Mouse (Mus musculus): ENCODE measurements around the gene Tex52.
"Not testable (repeated sequence)": the region's sequence is repeated elsewhere in the genome, so short reads cannot be mapped to it uniquely, and the experiment has no call there.

The Tex52 gene

GRCm38 (mm10) chr6:128380594-128381167 lies 5.4 kb downstream of the Tex52 start:
- not testable (repeated sequence) for DNase-seq (ENCODE audit: low spot score in 2 of 2)

DNA sequence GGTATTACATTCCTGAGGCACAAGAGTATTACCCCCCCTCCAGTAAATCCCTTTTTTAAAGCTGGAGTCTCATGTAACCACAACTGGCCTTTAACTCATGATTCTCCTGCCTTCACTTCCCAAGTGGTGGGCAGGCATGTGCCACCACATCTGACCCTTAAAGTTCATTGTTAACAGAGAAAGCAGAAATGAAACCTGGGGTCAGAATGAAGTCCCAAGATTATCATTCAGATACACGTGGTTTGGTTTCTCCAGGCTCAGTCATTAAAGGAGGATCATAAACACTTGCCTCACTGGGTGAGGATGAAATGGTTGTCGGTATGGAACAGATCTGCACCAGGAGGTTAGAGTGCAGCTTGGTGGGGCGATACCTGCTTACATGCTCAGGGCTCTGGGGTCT lies 6.0 kb downstream of the Tex52 start:
- DNase-seq (ENCODE audit: low spot score in 2 of 2) = no peak

DNA sequence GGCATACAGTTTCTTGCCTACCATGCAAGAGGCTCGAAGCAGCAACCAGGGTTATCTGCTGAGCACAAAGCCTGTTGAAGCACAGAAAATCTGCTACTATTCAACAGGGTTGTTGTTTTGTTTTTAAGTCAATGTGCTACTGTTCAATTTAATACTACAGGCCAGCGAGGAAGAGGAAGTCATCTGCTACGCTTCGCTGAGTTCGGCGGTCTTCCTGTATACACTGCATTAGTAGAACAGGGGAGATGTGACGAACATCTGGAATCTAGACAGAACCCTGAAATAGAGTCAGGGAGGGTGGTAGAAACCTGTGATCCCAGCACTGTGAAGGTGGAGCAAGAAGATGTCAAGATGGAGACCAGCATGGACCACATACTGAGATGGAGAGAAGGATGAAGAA lies 8.5 kb downstream of the Tex52 start:
- DNase-seq (ENCODE audit: low spot score in 2 of 2) = no peak

- DNase-seq (ENCODE audit: low spot score in 2 of 2) = no peak
These were observed 9.8 kb downstream of the Tex52 start for GRCm38 (mm10) chr6:128385026-128385425.

GRCm38 (mm10) chr6:128389185-128389584 lies 13.9 kb downstream of the Tex52 start:
- DNase-seq (ENCODE audit: low spot score in 2 of 2) = no peak

DNA sequence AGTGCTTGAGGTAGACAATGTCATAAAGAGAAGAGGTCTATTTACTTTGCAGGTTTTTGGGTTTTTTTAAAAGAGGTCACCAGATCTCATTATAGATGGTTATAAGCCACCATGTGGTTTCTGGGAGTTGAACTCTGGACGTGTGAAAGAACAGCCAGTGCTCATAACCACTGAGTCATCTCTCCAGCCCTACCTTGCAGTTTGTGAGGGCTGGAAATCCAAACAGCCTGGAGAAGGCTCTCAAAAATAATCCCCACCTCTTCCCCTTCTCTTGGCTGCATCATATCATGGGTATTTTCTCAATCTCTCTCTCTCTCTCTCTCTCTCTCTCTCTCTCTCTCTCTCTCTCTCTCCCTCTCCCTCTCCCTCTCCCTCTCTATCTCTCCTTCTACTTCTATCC lies 15.4 kb downstream of the Tex52 start:
- DNase-seq (ENCODE audit: low spot score in 2 of 2) = no peak

DNA sequence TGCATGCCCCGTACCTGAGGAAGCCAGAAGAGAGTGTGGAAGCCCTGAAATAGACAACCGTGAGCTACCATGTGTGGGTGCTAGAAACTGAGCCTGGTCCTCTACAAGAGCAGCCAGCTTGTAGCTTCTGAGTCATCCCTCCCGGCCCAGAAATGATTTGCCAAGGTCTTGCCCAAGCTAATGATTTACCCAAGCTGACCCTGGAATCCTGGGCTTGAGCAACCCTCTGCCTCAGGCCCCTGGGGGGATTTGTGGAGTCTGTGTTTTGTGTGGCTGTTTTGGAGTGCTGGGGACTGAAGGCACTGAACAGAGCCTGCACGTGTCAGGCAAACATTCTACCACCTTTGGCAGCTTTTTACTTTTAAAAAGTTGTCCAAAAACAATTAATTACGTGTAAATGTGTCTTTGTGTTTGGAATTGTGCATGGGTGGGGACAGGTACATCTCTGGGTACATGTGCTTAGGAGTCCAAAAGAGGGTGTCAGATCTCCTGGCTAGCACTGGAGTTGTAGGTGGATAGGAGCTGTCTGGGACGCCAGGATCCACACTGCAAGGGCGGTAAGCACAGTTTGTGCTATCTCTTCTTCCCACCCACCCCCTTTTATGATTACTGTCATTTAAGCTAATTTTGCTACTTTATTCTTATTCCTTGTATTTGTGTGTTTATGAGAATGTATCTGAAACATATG lies 22.5 kb downstream of the Tex52 start:
- DNase-seq (ENCODE audit: low spot score in 2 of 2) = peak in 1 of 2 experiments; percentile 51

DNA sequence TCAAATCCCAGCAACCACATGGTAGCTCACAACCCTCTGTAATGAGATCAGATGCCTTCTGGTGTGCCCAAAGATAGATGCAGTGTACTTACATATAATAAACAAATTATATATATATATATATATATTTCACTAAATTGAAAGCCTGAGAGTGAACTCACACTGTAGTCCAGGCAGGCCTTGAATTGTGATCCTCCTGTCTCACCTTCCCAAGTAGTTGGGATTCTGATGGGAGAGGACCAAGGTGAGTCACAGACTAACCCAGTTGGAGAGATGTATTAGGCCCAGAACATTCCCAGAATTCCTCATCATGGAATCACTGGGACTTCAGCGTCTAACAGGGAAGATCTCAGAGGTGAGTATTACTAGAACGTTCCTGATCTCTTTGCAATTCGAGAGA lies 23.7 kb downstream of the Tex52 start, which contains the start of gene Nrip2:
Nrip2 (plus strand) TSS at position 301 of the 400 bp plus-strand sequence.
- DNase-seq (ENCODE audit: low spot score in 2 of 2) = no peak

- DNase-seq (ENCODE audit: low spot score in 2 of 2) = no peak
These were observed 24.3 kb downstream of the Tex52 start for GRCm38 (mm10) chr6:128399421-128400185.

DNA sequence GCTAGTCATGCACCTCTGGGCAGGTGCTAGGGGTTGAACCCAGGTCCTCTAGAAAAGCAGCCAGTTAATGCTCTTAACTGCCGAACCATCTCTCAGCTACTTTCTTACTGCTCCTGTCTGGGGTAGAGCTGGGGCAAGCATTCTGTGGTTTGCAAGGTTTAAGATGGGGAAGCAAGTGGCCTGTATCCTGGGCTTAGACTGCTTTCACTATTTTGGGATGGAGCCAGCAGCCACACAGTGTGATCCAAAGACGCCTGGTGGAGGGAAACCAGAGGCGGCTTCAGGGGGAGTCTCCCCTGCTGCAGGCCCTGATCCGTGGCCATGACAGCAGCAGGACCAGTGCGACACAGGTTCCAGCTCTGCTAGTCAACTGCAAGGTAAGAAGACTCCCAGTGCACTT lies 29.5 kb downstream of the Tex52 start:
- no peak for DNase-seq (ENCODE audit: low spot score in 2 of 2)

DNA sequence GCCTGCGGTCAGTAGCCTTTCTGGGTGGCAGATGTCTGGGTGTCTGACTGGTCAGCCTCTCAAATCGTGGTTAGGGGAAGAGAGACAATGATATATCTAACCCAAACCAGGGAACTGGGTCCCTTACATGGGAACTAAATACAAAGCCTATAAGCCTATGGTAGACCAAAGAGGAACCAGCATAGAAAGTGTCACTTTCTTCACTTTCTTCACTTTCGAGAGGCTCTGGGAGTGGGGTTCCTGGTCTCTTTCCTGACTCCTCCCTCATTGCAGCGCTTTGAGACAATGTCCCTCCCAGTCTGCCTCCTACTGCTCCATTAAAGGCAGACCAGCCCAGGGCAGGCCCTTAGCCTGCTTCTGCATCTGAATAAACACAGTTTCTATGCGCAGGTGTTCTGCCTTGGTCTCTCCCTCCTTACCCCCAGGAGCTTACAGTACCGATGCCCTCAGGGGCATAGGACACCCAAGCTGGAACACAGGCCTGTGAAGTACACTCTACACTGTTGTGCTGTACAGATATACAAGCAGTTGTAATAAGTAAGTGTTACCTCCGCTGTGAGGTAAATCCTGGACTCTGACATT lies 33.4 kb downstream of the Tex52 start:
- DNase-seq (ENCODE audit: low spot score in 2 of 2) = no peak

- no peak for DNase-seq (ENCODE audit: low spot score in 2 of 2)
These were observed 35.0 kb downstream of the Tex52 start for GRCm38 (mm10) chr6:128410305-128410704.

- DNase-seq (ENCODE audit: low spot score in 2 of 2) = peak; percentile 74 to 80
These were observed 35.9 kb downstream of the Tex52 start for GRCm38 (mm10) chr6:128411115-128411514.

GRCm38 (mm10) chr6:128416169-128416568 lies 40.9 kb downstream of the Tex52 start:
- DNase-seq (ENCODE audit: low spot score in 2 of 2) = no peak

- no peak for DNase-seq (ENCODE audit: low spot score in 2 of 2)
These were observed 42.8 kb downstream of the Tex52 start for GRCm38 (mm10) chr6:128418076-128418475.

DNA sequence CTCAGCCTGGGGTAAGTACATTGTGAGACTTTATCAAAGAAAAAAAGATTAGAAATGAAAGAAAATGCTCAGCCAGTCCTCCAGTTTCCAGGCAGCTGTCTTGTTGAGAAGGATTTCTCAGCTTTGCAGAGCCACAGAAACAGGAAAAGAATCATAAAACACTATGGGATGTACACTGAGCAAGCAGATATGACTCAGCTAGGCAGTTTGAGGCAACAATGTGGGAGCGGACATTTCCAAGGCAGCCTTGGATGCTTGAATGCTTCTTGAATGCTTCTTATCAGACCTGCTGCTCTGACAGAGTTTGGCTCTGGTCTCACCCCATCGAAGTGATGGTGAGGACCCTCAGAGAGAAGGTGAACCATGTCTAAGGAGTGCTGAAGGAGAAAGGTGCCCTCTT lies 45.8 kb downstream of the Tex52 start:
- DNase-seq (ENCODE audit: low spot score in 2 of 2) = no peak

- no peak for DNase-seq (ENCODE audit: low spot score in 2 of 2)
These were observed 46.2 kb downstream of the Tex52 start for GRCm38 (mm10) chr6:128421480-128421879.

- no peak for DNase-seq (ENCODE audit: low spot score in 2 of 2)
These were observed 48.4 kb downstream of the Tex52 start for GRCm38 (mm10) chr6:128423496-128424268.

DNA sequence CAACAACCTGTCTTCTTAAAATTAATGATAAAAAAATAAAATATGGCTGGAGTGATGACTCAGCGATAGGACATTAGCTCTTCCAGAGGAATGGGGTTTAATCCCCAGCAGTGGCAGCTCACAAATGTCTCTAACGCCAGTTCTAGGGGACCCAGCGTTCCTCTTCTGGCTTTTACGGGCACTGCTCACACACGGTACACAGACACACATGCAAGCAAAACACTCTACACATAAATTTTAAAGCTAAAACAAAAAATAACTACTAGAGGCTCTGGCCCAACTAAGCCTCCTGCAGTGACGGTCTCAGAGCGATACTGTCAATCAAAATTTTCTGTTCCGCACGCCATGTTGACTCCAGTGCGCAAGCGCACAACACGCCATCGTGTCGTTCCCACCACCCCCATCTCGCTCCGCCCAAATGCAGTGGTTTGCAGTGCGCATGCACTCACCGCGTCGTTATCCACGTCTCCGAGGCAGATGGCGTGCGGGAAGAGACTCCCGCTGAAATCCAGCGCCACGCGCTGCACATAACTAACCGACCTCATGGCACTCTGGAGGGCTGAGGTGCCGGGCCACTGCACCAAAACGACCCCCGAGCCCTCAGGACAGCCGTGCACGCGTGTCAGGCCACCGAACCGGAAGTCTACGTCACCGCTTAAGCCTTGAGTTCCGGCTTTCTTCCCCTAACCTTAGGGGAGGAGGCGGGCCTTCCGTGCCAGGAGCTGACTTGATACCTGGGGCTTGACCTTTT lies 49.2 kb downstream of the Tex52 start, which contains the start of gene Itfg2:
Itfg2 (minus strand) TSS at position 663 of the 751 bp plus-strand sequence.
- peak; percentile 95 for DNase-seq (ENCODE audit: low spot score in 2 of 2)

GRCm38 (mm10) chr6:128425046-128425445 lies 49.8 kb downstream of the Tex52 start:
- DNase-seq (ENCODE audit: low spot score in 2 of 2) = no peak

DNA sequence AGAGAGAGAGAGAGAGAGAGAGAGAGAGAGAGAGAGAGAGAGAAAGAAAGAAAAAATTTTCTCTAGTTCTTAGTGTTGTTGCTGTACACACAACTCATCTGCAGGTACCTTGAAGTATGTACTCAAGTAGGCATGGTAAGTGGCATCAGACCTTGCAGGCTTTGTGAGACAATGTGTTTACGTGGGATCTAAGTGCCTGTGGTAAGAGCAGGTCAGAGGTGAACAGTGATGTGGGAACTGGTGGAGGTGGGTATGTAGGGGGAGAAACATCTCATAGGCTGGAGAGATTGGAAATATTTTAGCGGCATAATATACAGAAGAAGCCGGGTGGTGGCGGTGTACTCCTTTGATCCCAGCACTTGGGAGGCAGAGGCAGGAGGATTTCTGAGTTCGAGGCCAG lies 52.3 kb downstream of the Tex52 start:
- DNase-seq (ENCODE audit: low spot score in 2 of 2) = no peak

Data from urinary bladder, postnatal 36 days (tissue).